Mouse (Mus musculus): ENCODE data around the gene Cnnm4. TPM values are rescaled to one million over a fixed set of nuclear protein-coding genes. Genes with fewer than 3 reads are reported as not detected.

Cnnm4 gene
- total and polyA plus RNA-seq, 3 experiments = 7.8 to 8.5 TPM; not detected in 1

DNA sequence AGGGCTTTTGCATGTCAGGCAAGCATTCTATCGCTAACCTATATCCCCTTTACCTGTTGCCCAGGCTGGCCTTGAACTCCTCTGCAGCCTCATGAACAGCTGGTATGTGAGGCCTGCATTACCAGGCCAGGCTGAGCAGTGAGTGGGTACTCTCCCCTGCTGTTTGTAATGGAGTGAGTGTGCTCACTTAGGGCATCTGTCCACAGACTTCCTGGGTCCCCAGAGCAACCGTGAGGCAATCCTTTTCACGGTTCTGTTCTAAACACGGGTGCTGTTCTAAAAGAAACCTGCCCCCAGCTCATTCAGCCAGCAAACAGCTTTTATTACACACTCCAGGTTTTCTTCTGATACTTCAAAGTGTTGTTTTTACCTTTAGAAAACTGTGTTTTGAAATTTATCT, 67.3 kb downstream of the Cnnm4 start:
- H3K36me3 ChIP-seq (ENCODE audit: control insufficient read depth in 1 of 2, insufficient read depth in 2 of 2, low read length in 2 of 2) = no peaks in the 10 kb centered on the region; a peak in 1 of 4 replicates
- H3K4me3 ChIP-seq (ENCODE audit: control insufficient read depth in 1 of 2, insufficient read depth in 1 of 2, low read depth in 2 of 2, low read length in 2 of 2) = no peak overlapping the region
- H3K9ac ChIP-seq (ENCODE audit: control insufficient read depth, low read depth, low read length, poor library complexity, severe bottlenecking) = no peak overlapping the region
- DNase-seq (ENCODE audit: low read depth, low spot score) = no peak
- H3K9me3 ChIP-seq (replicated peaks; ENCODE audit: insufficient read depth, low read length) = no peaks in the 10 kb centered on the region
- H3K27ac ChIP-seq (ENCODE audit: control insufficient read depth, low read depth, low read length) = no peak overlapping the region
- TF ChIP-seq TAL1 (IDR thresholded peaks at IDR 0.05; ENCODE audit: low read length) = no peak
- no peak for TF ChIP-seq POLR2AphosphoS5 (IDR thresholded peaks at IDR 0.05; ENCODE audit: borderline replicate concordance, low read depth, low read length)
- no peak for TF ChIP-seq GATA1 (IDR thresholded peaks at IDR 0.05; ENCODE audit: low read depth, low read length)
- TF ChIP-seq HCFC1 (IDR thresholded peaks at IDR 0.05; ENCODE audit: low read depth, low read length) = no peak
- no peak for TF ChIP-seq E2F4 (IDR thresholded peaks at IDR 0.05; ENCODE audit: borderline replicate concordance, low read depth, low read length)
- no peak for TF ChIP-seq RCOR1 (IDR thresholded peaks at IDR 0.05; ENCODE audit: low read depth, low read length)
- no peak for TF ChIP-seq EP300 (IDR thresholded peaks at IDR 0.05; ENCODE audit: low read depth in 1 of 2, low read length in 2 of 2)
- no peak for TF ChIP-seq TCF12 (IDR thresholded peaks at IDR 0.05; ENCODE audit: low read depth, low read length)
- H3K27me3 ChIP-seq (ENCODE audit: control insufficient read depth in 1 of 2, insufficient read depth in 2 of 2, low read length in 2 of 2) = no peaks in the 10 kb centered on the region
- H3K4me1 ChIP-seq (ENCODE audit: control insufficient read depth in 1 of 2, insufficient read depth in 2 of 2, low read length in 2 of 2) = peaks cover 0 to 4% of the 10 kb centered on the region in 2 experiments; a peak in 2 of 4 replicates
- H3K79me2 ChIP-seq (ENCODE audit: control insufficient read depth, insufficient read depth, low read length, poor library complexity) = no peaks in the 10 kb centered on the region

DNA sequence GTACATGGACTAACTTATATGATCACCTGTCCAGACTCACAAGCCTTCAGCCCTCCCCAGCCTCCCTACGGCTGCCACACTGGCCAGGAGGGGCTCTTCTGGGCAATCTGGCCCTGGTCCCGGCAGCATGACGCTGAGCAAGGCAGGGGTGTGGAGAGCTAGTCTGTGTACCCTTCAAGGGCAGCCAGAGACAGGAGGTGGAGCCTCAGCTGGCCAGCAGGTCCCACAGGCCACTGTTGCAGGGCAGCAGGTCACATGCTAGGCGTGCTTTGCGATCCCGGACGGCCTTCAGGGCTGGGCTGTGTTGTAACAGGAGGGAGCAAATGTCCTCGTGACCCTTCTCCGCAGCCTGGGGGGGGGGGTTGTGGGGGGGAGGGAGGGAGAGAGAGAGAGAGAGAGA, 67.8 kb downstream of the Cnnm4 start, which contains the start of gene Gm42417:
Gene Gm42417 (minus strand): TSS at position 244 of the 400 bp plus-strand sequence.
- Histone ChIP-seq H3K27me3 (ENCODE audit: control insufficient read depth in 1 of 2, insufficient read depth in 2 of 2, low read length in 2 of 2) (no peaks in the 10 kb centered on the region), H3K4me3 (ENCODE audit: control insufficient read depth in 1 of 2, insufficient read depth in 1 of 2, low read depth in 2 of 2, low read length in 2 of 2) (no peak within 1 kb of the TSS), H3K36me3 (ENCODE audit: control insufficient read depth in 1 of 2, insufficient read depth in 2 of 2, low read length in 2 of 2) (no peaks in the 10 kb centered on the region; a peak in 1 of 4 replicates), H3K9me3 (replicated peaks; ENCODE audit: insufficient read depth, low read length) (no peaks in the 10 kb centered on the region), H3K4me1 (ENCODE audit: control insufficient read depth in 1 of 2, insufficient read depth in 2 of 2, low read length in 2 of 2) (peaks cover 0 to 4% of the 10 kb centered on the region in 2 experiments; a peak in 2 of 4 replicates), H3K27ac (ENCODE audit: control insufficient read depth, low read depth, low read length) (no peak within 1 kb of the TSS), H3K79me2 (ENCODE audit: control insufficient read depth, insufficient read depth, low read length, poor library complexity) (no peaks in the 10 kb centered on the region), H3K9ac (ENCODE audit: control insufficient read depth, low read depth, low read length, poor library complexity, severe bottlenecking) (no peak within 1 kb of the TSS)
- no peak for DNase-seq (ENCODE audit: low read depth, low spot score)
- TF ChIP-seq GATA1 (IDR thresholded peaks at IDR 0.05; ENCODE audit: low read depth, low read length) (no peak), RCOR1 (IDR thresholded peaks at IDR 0.05; ENCODE audit: low read depth, low read length) (no peak), MYC (IDR thresholded peaks at IDR 0.05; ENCODE audit: low read depth, low read length) (no peak)

DNA sequence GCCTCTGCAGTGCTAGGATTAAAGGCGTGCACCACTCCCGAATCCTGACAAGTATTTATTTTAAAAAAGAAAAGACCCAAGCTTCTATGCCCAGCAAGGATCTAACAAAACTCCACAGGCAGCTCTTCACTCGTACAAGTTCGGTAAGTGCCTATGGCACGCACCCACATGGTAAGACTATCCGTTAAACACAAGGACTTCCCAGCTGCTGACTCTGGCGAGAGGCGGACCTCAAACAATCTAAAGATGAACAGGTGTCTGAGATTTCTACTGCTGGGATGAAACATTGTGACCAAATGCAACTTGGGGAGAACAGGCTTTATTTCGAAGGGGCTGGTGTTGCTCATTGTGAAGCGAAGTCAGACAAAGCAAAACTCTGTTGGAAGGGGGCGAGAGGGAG, 68.7 kb downstream of the Cnnm4 start:
- Histone ChIP-seq H3K36me3 (ENCODE audit: control insufficient read depth in 1 of 2, insufficient read depth in 2 of 2, low read length in 2 of 2) (no peaks in the 10 kb centered on the region; a peak in 1 of 4 replicates), H3K4me3 (ENCODE audit: control insufficient read depth in 1 of 2, insufficient read depth in 1 of 2, low read depth in 2 of 2, low read length in 2 of 2) (no peak overlapping the region), H3K27me3 (ENCODE audit: control insufficient read depth in 1 of 2, insufficient read depth in 2 of 2, low read length in 2 of 2) (no peaks in the 10 kb centered on the region), H3K27ac (ENCODE audit: control insufficient read depth, low read depth, low read length) (no peak overlapping the region), H3K79me2 (ENCODE audit: control insufficient read depth, insufficient read depth, low read length, poor library complexity) (peaks cover 1% of the 10 kb centered on the region; the same call in 1 of the 2 replicates), H3K9me3 (replicated peaks; ENCODE audit: insufficient read depth, low read length) (no peaks in the 10 kb centered on the region), H3K4me1 (ENCODE audit: control insufficient read depth in 1 of 2, insufficient read depth in 2 of 2, low read length in 2 of 2) (no peaks in the 10 kb centered on the region), H3K9ac (ENCODE audit: control insufficient read depth, low read depth, low read length, poor library complexity, severe bottlenecking) (no peak overlapping the region)
- DNase-seq (ENCODE audit: low read depth, low spot score) = no peak
- TF ChIP-seq MAZ (IDR thresholded peaks at IDR 0.05; ENCODE audit: low read depth, low read length) (no peak), BHLHE40 (IDR thresholded peaks at IDR 0.05; ENCODE audit: borderline replicate concordance, low read depth, low read length) (no peak), MXI1 (IDR thresholded peaks at IDR 0.05; ENCODE audit: low read depth, low read length) (no peak), POLR2AphosphoS5 (IDR thresholded peaks at IDR 0.05; ENCODE audit: borderline replicate concordance, low read depth, low read length) (no peak), USF1 (IDR thresholded peaks at IDR 0.05; ENCODE audit: low read depth, low read length) (no peak), ELF1 (IDR thresholded peaks at IDR 0.05; ENCODE audit: low read depth, low read length) (no peak), MYB (IDR thresholded peaks at IDR 0.05; ENCODE audit: low read depth, low read length) (no peak), GATA1 (IDR thresholded peaks at IDR 0.05; ENCODE audit: low read depth, low read length) (no peak), USF2 (IDR thresholded peaks at IDR 0.05; ENCODE audit: borderline replicate concordance in 1 of 2, insufficient read depth in 1 of 2, low read depth in 1 of 2, low read length in 2 of 2) (no peak), MAX (IDR thresholded peaks at IDR 0.05; ENCODE audit: low read length) (no peak), RAD21 (IDR thresholded peaks at IDR 0.05; ENCODE audit: low read depth, low read length) (no peak), TBP (IDR thresholded peaks at IDR 0.05; ENCODE audit: low read depth, low read length) (no peak), ZMIZ1 (IDR thresholded peaks at IDR 0.05; ENCODE audit: low read depth, low read length) (no peak), ZKSCAN1 (IDR thresholded peaks at IDR 0.05; ENCODE audit: low read depth, low read length) (no peak)
